Mouse (Mus musculus) kidney, postnatal 25 days (tissue): ENCODE measurements around the gene Plekhm3.

Experiments
- DNase-seq, 2 experiments: peaks; one replicate each; pipeline ENCODE4 v3.0.0; 2021; ENCODE audit warnings: mixed read lengths in 2 of 2

Gene Plekhm3

DNA sequence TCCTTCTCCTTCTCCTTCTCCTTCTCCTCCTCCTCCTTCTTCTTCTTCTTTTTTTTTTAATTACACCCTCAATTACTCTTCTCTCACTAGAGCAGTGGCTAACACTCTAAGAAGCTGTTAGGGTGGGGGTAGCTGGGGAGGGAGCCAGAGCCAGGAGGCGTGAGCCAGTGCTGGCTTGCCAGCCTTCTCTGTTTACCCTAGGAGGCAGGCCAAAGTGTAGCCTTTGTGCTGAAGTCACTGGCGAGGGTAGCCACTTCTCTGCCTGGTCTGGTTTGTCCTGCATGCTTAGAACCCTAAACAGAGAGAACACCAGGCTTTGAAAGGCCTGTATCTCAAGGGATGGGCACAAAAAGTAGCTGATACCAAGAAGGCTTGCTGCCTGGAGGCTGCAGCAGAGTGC, 199.4 kb downstream of the Plekhm3 start:
- peak; percentile 25 to 65 for DNase-seq

GRCm38 (mm10) chr1:64756640-64757030, 200.0 kb downstream of the Plekhm3 start:
- no peak for DNase-seq

- peak in 1 of 2 experiments; percentile 46 for DNase-seq
Measured at GRCm38 (mm10) chr1:64755971-64756639, 200.5 kb downstream of the Plekhm3 start.

DNA sequence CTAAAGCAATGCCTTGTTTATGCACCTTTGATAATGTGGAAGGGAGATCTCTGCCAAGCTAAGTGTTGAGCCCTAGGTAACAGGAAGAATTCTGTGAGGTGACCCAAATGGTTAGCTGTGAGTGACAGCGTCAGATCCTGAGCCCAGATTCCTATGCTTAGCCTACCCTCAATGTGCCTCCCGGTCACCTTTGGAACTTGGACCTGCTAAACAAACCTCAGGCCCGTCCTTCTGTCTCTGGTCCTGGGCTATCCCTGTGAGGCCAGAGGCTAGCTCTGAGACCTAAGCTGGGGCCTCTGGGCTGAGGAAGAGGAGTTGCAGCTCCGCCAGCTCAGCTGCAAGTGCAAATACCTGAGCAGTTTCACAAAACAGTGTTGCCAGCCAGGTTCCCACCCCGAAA, 202.0 kb downstream of the Plekhm3 start:
- DNase-seq, result peak; percentile 21 to 42

GRCm38 (mm10) chr1:64753668-64754067, 203.0 kb downstream of the Plekhm3 start:
- peak in 1 of 2 experiments; percentile 44 for DNase-seq

DNA sequence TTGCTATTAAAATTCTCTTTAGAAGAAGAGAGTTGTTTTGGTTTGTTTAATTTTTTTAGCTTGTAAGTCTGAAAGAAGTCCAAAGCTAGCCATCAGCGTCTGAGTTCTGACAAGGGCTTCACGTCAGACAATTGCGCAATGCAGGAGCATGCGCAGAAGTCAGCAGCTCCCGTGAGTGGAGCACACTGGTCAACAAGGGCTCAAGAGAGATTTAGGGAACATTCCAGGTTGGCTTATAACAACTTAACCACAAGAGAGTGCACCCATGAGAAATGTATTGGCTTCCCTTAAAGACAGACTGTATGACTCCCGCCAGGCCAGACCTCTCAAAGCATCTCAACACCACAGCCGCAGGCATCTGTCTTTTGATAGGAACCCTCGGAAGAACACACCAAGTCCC, 203.5 kb downstream of the Plekhm3 start:
- DNase-seq, result no peak

DNA sequence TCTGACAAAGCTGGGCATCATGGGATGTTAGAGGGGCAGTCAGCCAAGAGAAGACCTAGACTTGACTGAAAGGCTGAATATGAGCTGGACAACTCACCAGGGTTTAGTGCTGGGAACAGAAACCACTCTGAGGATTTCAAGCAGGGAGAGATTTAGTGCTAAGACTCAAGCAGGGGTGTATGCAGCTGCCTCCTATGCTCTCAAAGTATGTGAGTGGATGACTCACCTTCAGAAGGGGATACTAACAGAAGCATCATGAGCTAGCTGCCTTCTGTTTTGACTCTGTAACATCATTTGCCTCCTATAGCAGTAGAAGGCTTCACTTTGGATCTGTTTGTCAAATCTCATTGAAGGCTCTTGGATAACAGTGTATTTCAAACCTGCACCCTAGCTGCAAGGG, 212.0 kb downstream of the Plekhm3 start:
- DNase-seq, result no peak

DNA sequence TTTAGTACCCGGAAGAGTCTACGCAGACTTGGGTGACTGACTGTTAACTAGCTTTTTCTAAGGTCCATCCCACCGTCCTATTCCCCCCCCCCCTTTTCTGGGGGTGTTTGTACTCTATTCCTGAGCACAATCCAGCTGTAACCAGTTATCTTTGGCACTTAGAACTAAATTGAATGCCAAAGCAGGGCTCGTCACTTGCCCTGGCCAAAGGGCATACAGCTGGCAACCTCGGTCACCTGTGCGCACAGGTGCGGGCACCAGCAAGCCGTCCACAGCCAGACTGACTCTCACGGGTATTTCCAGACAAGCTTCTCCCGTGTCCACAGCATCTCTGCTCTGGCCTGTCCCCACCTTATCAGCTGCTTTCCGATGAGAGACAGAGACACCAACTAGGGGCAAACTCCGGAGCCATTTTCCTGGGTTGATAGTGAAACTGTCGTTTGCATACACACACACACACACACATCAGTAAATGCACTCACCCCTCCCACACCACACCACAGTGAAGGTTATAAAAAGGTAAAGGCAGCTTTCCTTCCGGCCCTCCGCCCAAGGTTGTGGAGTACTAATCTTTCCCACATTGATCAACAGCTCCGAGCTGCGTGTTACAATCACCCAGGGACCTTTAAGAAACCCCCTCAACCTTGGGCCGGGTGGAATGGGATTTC, 213.7 kb downstream of the Plekhm3 start:
- DNase-seq, result peak; percentile 64 to 91

DNA sequence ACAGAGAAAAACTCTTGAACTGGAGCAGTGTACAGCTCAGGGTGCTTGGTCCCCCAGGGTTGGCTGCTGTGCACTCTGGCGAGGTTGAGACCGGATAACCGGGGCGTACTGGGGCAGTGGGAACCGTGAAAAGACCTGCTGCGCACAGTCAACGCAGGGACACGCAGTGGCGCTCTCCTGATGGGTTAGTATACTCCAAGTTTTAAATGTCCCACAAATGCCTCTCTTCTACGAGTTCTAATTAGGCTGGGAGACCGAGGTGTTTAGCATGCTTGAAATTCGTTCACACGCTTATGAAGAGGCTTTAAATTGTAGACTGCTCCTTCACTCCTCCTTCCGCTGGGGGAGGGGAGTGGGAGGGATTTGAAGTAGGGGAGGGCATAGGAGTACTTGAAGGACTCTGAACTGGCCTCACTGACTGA, 218.0 kb downstream of the Plekhm3 start:
- peak; percentile 79 to 91 for DNase-seq

DNA sequence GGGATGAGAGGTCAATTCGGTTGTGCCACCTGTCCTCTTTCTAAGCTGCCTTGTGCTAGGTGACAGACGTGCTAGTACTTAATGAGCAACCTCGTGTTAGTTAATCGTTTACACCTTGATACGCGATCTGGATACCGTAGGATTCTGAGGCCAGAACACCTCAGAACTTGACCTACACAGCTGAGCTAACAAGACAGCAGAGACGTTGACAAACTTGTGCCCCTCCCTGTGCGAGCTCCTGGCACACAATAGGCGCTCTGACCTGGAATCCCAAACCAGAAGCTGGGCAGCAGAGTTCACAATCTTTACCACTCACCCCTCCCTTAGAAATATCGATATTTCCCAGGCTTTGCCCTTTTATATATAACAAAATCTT, 218.5 kb downstream of the Plekhm3 start:
- DNase-seq, result peak; percentile 63 to 81

GRCm38 (mm10) chr1:64737502-64738179, 219.0 kb downstream of the Plekhm3 start, which contains the start of gene Fzd5:
TSS of gene Fzd5 (minus strand) at chr1:64737751.
- peak; percentile 96 to 99 for DNase-seq

DNA sequence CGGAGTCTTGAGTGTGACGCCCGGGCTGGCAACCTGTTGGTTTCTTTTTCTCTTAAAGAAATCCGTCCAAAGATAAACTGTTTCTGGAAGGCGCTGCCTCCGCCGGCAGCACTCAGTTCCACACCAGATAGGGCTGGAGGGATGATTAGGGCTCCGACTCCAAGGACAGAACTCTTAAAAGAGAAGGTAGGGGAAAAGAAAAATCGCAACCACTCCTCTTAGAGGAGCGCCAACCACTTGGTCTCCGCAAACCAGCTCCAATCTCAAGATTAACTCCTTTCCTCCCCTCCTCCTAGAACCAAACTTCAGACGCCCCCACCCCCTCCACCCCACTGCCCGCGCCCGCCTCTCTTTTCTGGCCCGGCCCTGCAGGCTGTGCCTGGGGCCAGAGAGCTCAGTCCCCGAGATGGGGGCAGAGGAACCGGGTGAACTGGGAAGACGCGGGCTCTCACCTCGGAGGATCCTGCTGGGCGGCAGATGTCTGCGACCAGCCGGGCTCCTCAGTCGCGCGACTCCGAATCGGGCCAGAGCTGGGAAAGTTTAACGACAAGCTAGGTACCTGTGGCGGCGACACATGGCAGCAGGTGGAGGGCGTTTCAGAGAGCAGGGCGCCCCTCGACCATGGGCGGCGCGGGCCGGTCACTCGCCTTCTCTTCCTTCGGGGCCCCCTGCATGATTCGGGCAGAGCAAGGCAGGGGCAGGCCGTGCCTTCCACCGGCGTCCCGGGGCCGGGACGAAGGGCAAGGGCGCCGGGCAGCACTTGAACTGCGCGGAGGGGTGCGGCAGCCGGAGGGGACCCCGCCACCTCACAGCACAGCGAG, 219.7 kb downstream of the Plekhm3 start:
- DNase-seq, result peak in 1 of 2 experiments; percentile 21
